Mouse (Mus musculus) splenic B cell, adult 2 months (primary cell): ENCODE data around the gene C7.
A peak's percentile ranks its signal among the peaks of the same experiment; 100 is the strongest.

ENCODE experiments used
- DNase-seq: peaks from one replicate; pipeline ENCODE4 v3.0.0-alpha.2; 2011; ENCODE audit warnings: low read depth, low spot score
- H3K27me3 ChIP-seq: 2 replicates; pipeline ENCODE4 v1.6.1; 2012; ENCODE audit warnings: mild to moderate bottlenecking, low read length, moderate library complexity, mixed read lengths; ENCODE audit not compliant: control insufficient read depth, poor library complexity, insufficient read depth, severe bottlenecking
- H3K36me3 ChIP-seq: 2 replicates; pipeline ENCODE4 v1.6.1; 2012; ENCODE audit warnings: mild to moderate bottlenecking, low read length, moderate library complexity, mixed read lengths; ENCODE audit not compliant: control insufficient read depth, poor library complexity, insufficient read depth, severe bottlenecking

C7 gene

GRCm38 (mm10) chr15:5063635-5064034 lies at the start of gene C7:
Gene C7 (minus strand): TSS chr15:5063740.
- no peaks in the 10 kb centered on the region for H3K27me3 ChIP-seq
- DNase-seq = no peak
- H3K36me3 ChIP-seq = no peaks in the 10 kb centered on the region

- peaks cover 2% of the 10 kb centered on the region; the same call in 1 of the 2 replicates for H3K36me3 ChIP-seq
- no peaks in the 10 kb centered on the region for H3K27me3 ChIP-seq
- no peak for DNase-seq
Observed at GRCm38 (mm10) chr15:5112651-5113050, 49.1 kb upstream of the C7 start.

- peaks cover 4% of the 10 kb centered on the region for H3K36me3 ChIP-seq
- no peak for DNase-seq
Observed at GRCm38 (mm10) chr15:5108655-5109040, 45.1 kb upstream of the C7 start.

GRCm38 (mm10) chr15:5107686-5108654 lies 44.4 kb upstream of the C7 start, which contains the start of gene Card6:
Gene Card6 (minus strand): TSS chr15:5108539.
- Histone ChIP-seq H3K36me3 (peaks cover 4% of the 10 kb centered on the region), H3K27me3 (no peaks in the 10 kb centered on the region)
- peak; percentile 69 for DNase-seq

More at GRCm38 (mm10) chr15:5108655-5109040, 45.1 kb upstream of the C7 start:
- H3K27me3 ChIP-seq = no peaks in the 10 kb centered on the region

GRCm38 (mm10) chr15:5106293-5106692 lies 42.8 kb upstream of the C7 start:
- peak; percentile 68 for DNase-seq
- Histone ChIP-seq H3K27me3 (no peaks in the 10 kb centered on the region), H3K36me3 (peaks cover 8% of the 10 kb centered on the region)

- H3K36me3 ChIP-seq = peaks cover 11% of the 10 kb centered on the region
- no peaks in the 10 kb centered on the region for H3K27me3 ChIP-seq
- no peak for DNase-seq
Observed at GRCm38 (mm10) chr15:5105891-5106290, 42.4 kb upstream of the C7 start.

GRCm38 (mm10) chr15:5102312-5102711 lies 38.8 kb upstream of the C7 start:
- no peaks in the 10 kb centered on the region for H3K27me3 ChIP-seq
- DNase-seq = no peak
- peaks cover 22% of the 10 kb centered on the region for H3K36me3 ChIP-seq

- DNase-seq = no peak
- Histone ChIP-seq H3K27me3 (no peaks in the 10 kb centered on the region), H3K36me3 (peaks cover 14% of the 10 kb centered on the region)
Observed at GRCm38 (mm10) chr15:5097376-5097775, 33.8 kb upstream of the C7 start.

GRCm38 (mm10) chr15:5095534-5096301 lies 32.2 kb upstream of the C7 start:
- Histone ChIP-seq H3K27me3 (no peaks in the 10 kb centered on the region), H3K36me3 (peaks cover 12% of the 10 kb centered on the region)
- DNase-seq = no peak

- no peak for DNase-seq
- Histone ChIP-seq H3K36me3 (no peaks in the 10 kb centered on the region), H3K27me3 (no peaks in the 10 kb centered on the region)
Observed at GRCm38 (mm10) chr15:5090131-5090530, 26.6 kb upstream of the C7 start.

- H3K36me3 ChIP-seq = no peaks in the 10 kb centered on the region
- H3K27me3 ChIP-seq = no peaks in the 10 kb centered on the region
- DNase-seq = no peak
Observed at GRCm38 (mm10) chr15:5088850-5089608, 25.5 kb upstream of the C7 start.

- peak; percentile 45 for DNase-seq
- no peaks in the 10 kb centered on the region for H3K36me3 ChIP-seq
- H3K27me3 ChIP-seq = no peaks in the 10 kb centered on the region
Observed at GRCm38 (mm10) chr15:5086162-5086561, 22.6 kb upstream of the C7 start.

GRCm38 (mm10) chr15:5081235-5081634 lies 17.7 kb upstream of the C7 start:
- Histone ChIP-seq H3K36me3 (no peaks in the 10 kb centered on the region), H3K27me3 (no peaks in the 10 kb centered on the region)
- DNase-seq = no peak

- no peaks in the 10 kb centered on the region for H3K27me3 ChIP-seq
- H3K36me3 ChIP-seq = no peaks in the 10 kb centered on the region
- DNase-seq = no peak
Observed at GRCm38 (mm10) chr15:5068801-5069518, 5.4 kb upstream of the C7 start.
